Mouse (Mus musculus) erythroblast, adult 5-6 weeks (primary cell): Measurements from ENCODE around the gene Telo2. TPM values are rescaled to one million over a fixed set of nuclear protein-coding genes. Genes with fewer than 3 reads are reported as not detected.
A peak's percentile ranks its signal among the peaks of the same experiment; 100 is the strongest.

Experiments
- ATAC-seq: replicated peaks from 2 replicates; pipeline ENCODE4 v1.8.0; 2016; ENCODE audit warnings: moderate number of reproducible peaks, mild to moderate bottlenecking, moderate TSS enrichment, inconsistent platforms; ENCODE audit not compliant: poor library complexity, low FRiP score, severe bottlenecking
- total RNA-seq, 2 experiments: library from RNA; stranded (forward) in 1 of 2; stranded (reverse) in 1 of 2; fragments of 150-400 nt in 1 of 2; fragments of 200-764, 138-1000 nt in 1 of 2; gene quantifications; 2 replicates each; pipeline versions ENCODE4 v1.2.3 to v1.2.4; 2015 to 2017; ENCODE audit warnings: low replicate concordance in 2 of 2

The Telo2 gene
- total RNA-seq, 2 experiments from 2014 or later: 3.5 to 11.6 TPM

DNA sequence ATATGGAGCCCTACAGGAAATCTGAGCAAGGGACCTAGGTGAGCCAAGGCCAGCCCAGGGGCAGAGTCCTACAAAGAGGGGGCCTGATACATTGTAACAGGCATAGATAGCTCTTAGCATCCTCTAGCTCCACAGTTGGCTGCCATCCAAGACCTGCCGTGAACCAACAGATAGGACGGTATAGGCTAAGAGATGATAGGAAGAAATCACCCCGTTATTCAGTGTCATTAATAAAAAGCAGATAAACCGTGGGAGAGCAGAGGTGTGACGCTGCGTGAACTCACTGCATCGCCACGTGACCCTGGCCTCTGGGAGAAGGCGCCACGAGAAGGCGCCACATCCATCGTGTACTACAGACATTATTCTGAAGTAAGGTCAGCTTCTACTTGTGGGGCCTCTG lies 51.9 kb downstream of the Telo2 start:
- ATAC-seq: peak; percentile 46

GRCm38 (mm10) chr17:25063261-25063660 lies 52.5 kb downstream of the Telo2 start:
- ATAC-seq: no peak

DNA sequence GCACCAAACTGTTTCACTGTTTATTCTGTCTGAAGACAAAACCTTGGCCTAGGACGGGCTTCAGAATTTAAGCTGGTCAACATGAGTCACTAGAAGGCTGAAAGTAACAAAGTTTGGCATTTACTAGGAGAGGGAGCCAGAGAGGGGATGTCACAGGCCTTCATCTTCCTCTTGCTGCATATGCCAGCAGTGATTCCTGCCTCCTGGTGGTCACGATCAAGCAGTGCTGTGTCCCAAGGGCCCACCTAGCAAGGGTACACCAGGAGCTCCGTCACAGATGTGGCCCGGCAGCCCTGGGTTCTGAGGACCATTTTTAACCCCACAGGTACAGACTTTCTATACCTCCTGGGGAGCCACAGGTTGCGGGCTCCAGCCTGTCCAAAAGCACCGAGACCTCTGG lies 58.7 kb downstream of the Telo2 start:
- ATAC-seq: no peak

GRCm38 (mm10) chr17:25053274-25053673 lies 62.5 kb downstream of the Telo2 start:
- no peak for ATAC-seq

Other genes starting within 250 kb of the Telo2 start
- not detected in 2 replicates for gene Igfals, start 250.0 kb downstream of the Telo2 start, total RNA-seq (2015; ENCODE audit: low replicate concordance)
- 0.17 TPM in 1 of 2 replicates, not detected in the other for gene Igfals, start 250.0 kb downstream of the Telo2 start, total RNA-seq (2017; ENCODE audit: low replicate concordance)
- gene Nubp2, start 229.6 kb downstream of the Telo2 start, total RNA-seq (2015; ENCODE audit: low replicate concordance): 25.4 and 31.6 TPM in 2 replicates
- 10.6 and 11.4 TPM in 2 replicates for gene Nubp2, start 229.6 kb downstream of the Telo2 start, total RNA-seq (2017; ENCODE audit: low replicate concordance)
- 20.4 and 49.3 TPM in 2 replicates for gene Spsb3, start 229.3 kb downstream of the Telo2 start, total RNA-seq (2015; ENCODE audit: low replicate concordance)
- gene Spsb3, start 229.3 kb downstream of the Telo2 start, total RNA-seq (2017; ENCODE audit: low replicate concordance): 28.2 and 35.1 TPM in 2 replicates
- 7.1 and 8.6 TPM in 2 replicates for gene Eme2, start 220.9 kb downstream of the Telo2 start, total RNA-seq (2015; ENCODE audit: low replicate concordance)
- 10.9 and 12.4 TPM in 2 replicates for gene Eme2, start 220.9 kb downstream of the Telo2 start, total RNA-seq (2017; ENCODE audit: low replicate concordance)
- gene Mrps34, start 220.9 kb downstream of the Telo2 start, total RNA-seq (2015; ENCODE audit: low replicate concordance): 4.8 and 7.1 TPM in 2 replicates
- gene Mrps34, start 220.9 kb downstream of the Telo2 start, total RNA-seq (2017; ENCODE audit: low replicate concordance): 2.0 and 5.0 TPM in 2 replicates
- gene Nme3, start 219.5 kb downstream of the Telo2 start, total RNA-seq (2015; ENCODE audit: low replicate concordance): 15.0 and 18.3 TPM in 2 replicates
- 29.1 and 32.2 TPM in 2 replicates for gene Nme3, start 219.5 kb downstream of the Telo2 start, total RNA-seq (2017; ENCODE audit: low replicate concordance)
- 42.7 and 48.3 TPM in 2 replicates for gene Mapk8ip3, start 179.0 kb downstream of the Telo2 start, total RNA-seq (2015; ENCODE audit: low replicate concordance)
- gene Mapk8ip3, start 179.0 kb downstream of the Telo2 start, total RNA-seq (2017; ENCODE audit: low replicate concordance): 109 and 222 TPM in 2 replicates
- gene Jpt2, start 155.3 kb downstream of the Telo2 start, total RNA-seq (2015; ENCODE audit: low replicate concordance): 20.8 and 28.6 TPM in 2 replicates
- gene Jpt2, start 155.3 kb downstream of the Telo2 start, total RNA-seq (2017; ENCODE audit: low replicate concordance): 22.9 and 40.1 TPM in 2 replicates
- gene Cramp1l, start 100.2 kb downstream of the Telo2 start, total RNA-seq (2015; ENCODE audit: low replicate concordance): 16.7 and 18.0 TPM in 2 replicates
- gene Cramp1l, start 100.2 kb downstream of the Telo2 start, total RNA-seq (2017; ENCODE audit: low replicate concordance): 16.2 and 19.0 TPM in 2 replicates
- 61.9 and 62.3 TPM in 2 replicates for gene Ift140, start 99.9 kb downstream of the Telo2 start, total RNA-seq (2015; ENCODE audit: low replicate concordance)
- 158 and 187 TPM in 2 replicates for gene Ift140, start 99.9 kb downstream of the Telo2 start, total RNA-seq (2017; ENCODE audit: low replicate concordance)
- not detected in 2 replicates for gene Tmem204, start 32.4 kb downstream of the Telo2 start, total RNA-seq (2015; ENCODE audit: low replicate concordance)
- not detected in 2 replicates for gene Tmem204, start 32.4 kb downstream of the Telo2 start, total RNA-seq (2017; ENCODE audit: low replicate concordance)
- not detected in 2 replicates for gene Ptx4, start 4.8 kb upstream of the Telo2 start, total RNA-seq (2015; ENCODE audit: low replicate concordance)
- not detected in 2 replicates for gene Ptx4, start 4.8 kb upstream of the Telo2 start, total RNA-seq (2017; ENCODE audit: low replicate concordance)
- gene Clcn7, start 17.4 kb upstream of the Telo2 start, total RNA-seq (2015; ENCODE audit: low replicate concordance): 3.7 and 8.6 TPM in 2 replicates
- gene Clcn7, start 17.4 kb upstream of the Telo2 start, total RNA-seq (2017; ENCODE audit: low replicate concordance): 6.0 and 9.1 TPM in 2 replicates
- not detected in 2 replicates for gene Ccdc154, start 46.5 kb upstream of the Telo2 start, total RNA-seq (2015; ENCODE audit: low replicate concordance)
- 0.28 TPM in 1 of 2 replicates, not detected in the other for gene Ccdc154, start 46.5 kb upstream of the Telo2 start, total RNA-seq (2017; ENCODE audit: low replicate concordance)
- gene Gm38655, start 59.5 kb upstream of the Telo2 start, total RNA-seq (2015; ENCODE audit: low replicate concordance): not detected in 2 replicates
- not detected in 2 replicates for gene Gm38655, start 59.5 kb upstream of the Telo2 start, total RNA-seq (2017; ENCODE audit: low replicate concordance)
- gene BC003965, start 68.6 kb upstream of the Telo2 start, total RNA-seq (2015; ENCODE audit: low replicate concordance): 6.5 TPM in 2 replicates
- 2.2 and 2.9 TPM in 2 replicates for gene BC003965, start 68.6 kb upstream of the Telo2 start, total RNA-seq (2017; ENCODE audit: low replicate concordance)
- 5.6 and 8.1 TPM in 2 replicates for gene Unkl, start 72.4 kb upstream of the Telo2 start, total RNA-seq (2015; ENCODE audit: low replicate concordance)
- 8.2 and 16.3 TPM in 2 replicates for gene Unkl, start 72.4 kb upstream of the Telo2 start, total RNA-seq (2017; ENCODE audit: low replicate concordance)
- 6.0 and 6.3 TPM in 2 replicates for gene Gnptg, start 124.2 kb upstream of the Telo2 start, total RNA-seq (2015; ENCODE audit: low replicate concordance)
- gene Gnptg, start 124.2 kb upstream of the Telo2 start, total RNA-seq (2017; ENCODE audit: low replicate concordance): 3.6 and 3.7 TPM in 2 replicates
- gene Tsr3, start 124.2 kb upstream of the Telo2 start, total RNA-seq (2015; ENCODE audit: low replicate concordance): 3.1 and 3.6 TPM in 2 replicates
- 5.2 and 8.6 TPM in 2 replicates for gene Tsr3, start 124.2 kb upstream of the Telo2 start, total RNA-seq (2017; ENCODE audit: low replicate concordance)
- gene Baiap3, start 140.4 kb upstream of the Telo2 start, total RNA-seq (2015; ENCODE audit: low replicate concordance): 1.5 TPM in 1 of 2 replicates, not detected in the other
- gene Baiap3, start 140.4 kb upstream of the Telo2 start, total RNA-seq (2017; ENCODE audit: low replicate concordance): 0.42 TPM in 1 of 2 replicates, not detected in the other
- 81.3 and 118 TPM in 2 replicates for gene Ube2i, start 158.7 kb upstream of the Telo2 start, total RNA-seq (2015; ENCODE audit: low replicate concordance)
- 58.7 and 64.3 TPM in 2 replicates for gene Ube2i, start 158.7 kb upstream of the Telo2 start, total RNA-seq (2017; ENCODE audit: low replicate concordance)
- gene Prss34, start 182.4 kb upstream of the Telo2 start, total RNA-seq (2015; ENCODE audit: low replicate concordance): 153 and 185 TPM in 2 replicates
- gene Prss34, start 182.4 kb upstream of the Telo2 start, total RNA-seq (2017; ENCODE audit: low replicate concordance): 68.4 and 78.9 TPM in 2 replicates
- gene Prss28, start 192.7 kb upstream of the Telo2 start, total RNA-seq (2015; ENCODE audit: low replicate concordance): not detected in 2 replicates
- not detected in 2 replicates for gene Prss28, start 192.7 kb upstream of the Telo2 start, total RNA-seq (2017; ENCODE audit: low replicate concordance)
- not detected in 2 replicates for gene Prss29, start 202.7 kb upstream of the Telo2 start, total RNA-seq (2015; ENCODE audit: low replicate concordance)
- gene Prss29, start 202.7 kb upstream of the Telo2 start, total RNA-seq (2017; ENCODE audit: low replicate concordance): not detected in 2 replicates
- not detected in 2 replicates for gene Tpsab1, start 229.6 kb upstream of the Telo2 start, total RNA-seq (2015; ENCODE audit: low replicate concordance)
- gene Tpsab1, start 229.6 kb upstream of the Telo2 start, total RNA-seq (2017; ENCODE audit: low replicate concordance): not detected in 2 replicates